Mouse (Mus musculus) spleen, postnatal 14 days (tissue): ENCODE results near the gene Gm2832.
"Not testable (repeated sequence)": the region's sequence is repeated elsewhere in the genome, so short reads cannot be mapped to it uniquely, and the experiment has no call there.

Source experiments
- DNase-seq, 2 experiments: peaks; one replicate each; pipeline ENCODE4 v3.0.0; 2021 to 2022; ENCODE audit warnings: low spot score in 2 of 2

Gm2832 gene

DNA sequence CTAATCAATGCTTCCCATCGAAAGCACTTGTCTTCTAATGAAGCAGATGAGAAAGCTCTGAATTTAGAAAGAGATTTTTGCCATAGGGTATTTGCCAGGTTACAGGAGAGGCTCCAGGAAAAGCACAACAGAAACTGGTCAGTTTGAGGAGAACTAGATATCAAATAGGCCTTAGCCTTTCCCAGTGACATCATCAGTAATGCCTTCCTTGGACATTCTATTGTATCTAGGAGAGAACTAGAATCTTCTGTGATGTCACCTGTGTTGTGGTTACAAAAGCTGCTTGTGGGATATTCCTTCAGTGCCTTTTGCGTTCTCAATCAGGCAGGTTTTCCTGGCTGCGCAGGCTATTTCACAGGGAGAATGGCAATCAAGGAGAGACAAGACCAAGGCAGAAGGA, at the start of gene Gm2832:
Gene Gm2832, plus strand, starts transcription at position 301 of the 400 bp plus-strand sequence.
- not testable (repeated sequence) for DNase-seq

DNA sequence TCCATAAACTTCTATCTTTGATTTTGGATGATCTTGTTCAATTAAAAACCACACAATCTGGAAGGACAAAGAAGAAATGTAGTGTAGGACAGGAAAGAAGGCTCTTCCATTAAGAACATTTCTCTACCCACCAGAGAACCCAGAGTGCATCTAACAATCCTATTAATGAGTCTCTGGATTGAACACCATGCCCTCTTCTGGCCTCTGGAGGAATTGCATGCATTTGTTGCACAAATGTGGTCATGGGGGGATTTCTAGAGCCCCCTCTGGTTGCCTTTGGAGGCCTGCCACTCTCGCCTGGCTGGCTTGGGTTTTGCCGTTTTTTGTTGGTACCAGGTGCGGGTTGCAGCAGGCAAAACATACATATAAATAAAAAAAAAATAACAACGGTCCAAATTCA, 15.3 kb upstream of the Gm2832 start:
- not testable (repeated sequence) for DNase-seq

DNA sequence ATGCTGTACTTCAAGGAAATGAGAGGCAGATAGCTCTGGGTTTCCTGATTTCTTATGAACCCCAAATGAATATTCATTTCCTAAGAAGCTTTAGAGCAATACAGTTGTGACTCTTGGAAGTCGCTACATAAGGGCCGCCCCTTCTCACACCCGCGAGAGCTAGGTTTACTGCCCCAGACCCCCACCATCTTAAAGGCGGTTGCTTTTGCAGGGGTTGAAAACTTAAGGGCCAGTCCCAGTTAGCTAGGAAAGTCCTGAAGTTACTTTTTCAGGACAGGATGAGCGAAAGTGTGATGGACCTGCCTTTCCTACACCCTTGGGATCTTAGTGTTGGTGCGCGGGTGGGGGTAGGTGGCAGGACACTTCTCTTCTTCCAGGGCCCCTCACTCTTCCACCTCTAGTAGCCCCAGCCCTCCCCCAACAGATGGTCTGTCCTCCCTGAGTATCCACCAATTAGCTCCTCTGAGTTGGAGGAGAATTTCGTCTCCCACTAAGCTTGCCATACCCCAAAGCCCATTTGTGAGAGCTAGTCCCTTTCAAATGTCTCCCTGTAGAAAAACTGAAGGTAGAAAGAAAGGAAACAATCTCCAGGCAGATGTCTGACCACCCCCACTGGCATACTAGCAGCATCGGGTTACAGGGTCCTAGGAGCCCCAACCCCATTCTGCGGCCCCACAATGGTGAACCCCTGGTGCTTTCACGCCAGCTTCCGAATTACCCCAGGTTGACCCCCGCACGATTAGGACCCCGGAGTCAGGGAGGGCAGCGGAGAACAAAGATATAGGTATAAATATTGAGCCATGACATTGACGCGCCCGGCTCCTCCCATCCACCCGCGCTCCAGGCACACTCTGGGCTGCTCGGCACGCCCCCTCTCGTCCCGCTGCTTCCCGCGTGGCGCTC, 14.5 kb upstream of the Gm2832 start:
- not testable (repeated sequence) for DNase-seq

DNA sequence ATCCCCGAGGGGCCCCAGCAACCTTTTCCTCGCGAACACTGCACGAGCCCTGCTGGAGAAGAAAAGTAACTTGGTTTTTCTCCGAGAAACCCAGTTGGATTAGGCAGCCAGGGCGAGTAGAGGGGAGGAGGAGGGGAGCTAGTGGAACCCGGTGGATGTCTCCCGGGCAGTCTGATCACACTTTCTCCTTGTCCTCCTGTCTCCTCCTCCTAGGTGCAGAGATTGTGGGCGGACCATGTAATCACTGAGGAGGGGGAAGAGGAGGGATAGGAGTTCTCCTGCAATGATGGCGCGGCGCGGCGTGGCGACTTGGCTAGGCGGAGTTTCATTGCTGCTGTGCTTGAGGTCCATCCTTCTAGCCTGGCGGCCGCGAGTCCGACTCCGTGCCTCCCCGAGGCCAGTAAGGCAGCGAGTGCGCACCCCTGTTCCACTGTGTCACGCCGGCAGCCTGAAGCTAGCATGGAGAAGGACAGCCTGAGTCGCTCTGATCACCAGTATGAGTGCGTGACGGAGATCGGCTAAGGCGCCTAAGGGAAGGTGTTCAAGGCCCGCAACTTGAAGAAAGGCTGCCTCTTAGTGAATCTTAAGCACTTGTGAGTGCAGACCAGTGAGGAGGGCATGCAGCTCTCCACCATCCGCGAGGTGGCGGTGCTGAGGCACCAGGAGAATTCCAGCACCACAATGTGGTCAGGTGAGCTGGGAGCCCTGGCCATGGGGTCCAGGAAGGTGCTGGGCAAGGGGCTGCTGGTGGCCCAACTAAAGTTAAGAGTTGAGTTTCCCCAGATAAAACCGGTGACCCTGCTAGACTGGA, 13.6 kb upstream of the Gm2832 start:
- DNase-seq, result not testable (repeated sequence)

DNA sequence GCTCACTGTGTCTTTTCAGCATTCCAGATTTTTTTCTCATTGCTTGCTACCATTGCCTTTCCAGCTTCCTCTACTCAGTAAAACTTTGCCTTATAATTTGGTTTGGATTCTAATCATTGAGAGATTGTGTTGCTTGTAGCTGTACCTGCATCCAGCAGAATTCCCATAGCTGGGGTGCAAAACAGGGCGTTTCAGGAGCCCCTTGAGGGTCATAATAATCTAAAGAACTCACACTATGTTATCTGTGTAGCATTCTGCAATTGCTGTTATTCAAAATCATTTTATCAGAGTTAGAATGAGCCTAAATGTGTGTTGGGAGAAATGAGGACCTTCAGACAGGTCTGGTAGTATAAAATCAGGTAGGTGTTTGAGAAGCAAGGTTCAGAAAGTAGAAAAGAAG, 7.4 kb downstream of the Gm2832 start:
- DNase-seq, result not testable (repeated sequence)
